Mouse (Mus musculus): ENCODE data around the gene Ergic2. TPM values are rescaled to one million over a fixed set of nuclear protein-coding genes. Genes with fewer than 3 reads are reported as not detected.

Gene Ergic2
- polyA plus RNA-seq, 1 experiment from 2014 or later = 200 TPM

- Histone ChIP-seq H3K4me1 (ENCODE audit: control insufficient read depth, insufficient read depth, low read length) (peaks cover 3% of the 10 kb centered on the region; the same call in 1 of the 2 replicates), H3K36me3 (ENCODE audit: control insufficient read depth, insufficient read depth, low read length) (0 out of 2 replicates have a peak, but pooled peaks cover 2% of the 10 kb centered on the region), H3K9me3 (replicated peaks; ENCODE audit: control insufficient read depth, low read length, poor library complexity, severe bottlenecking) (no peaks in the 10 kb centered on the region), H3K4me3 (ENCODE audit: low read depth, low read length) (no peak overlapping the region), H3K27me3 (ENCODE audit: control insufficient read depth, insufficient read depth, low read depth, low read length) (no peaks in the 10 kb centered on the region), H3K9ac (ENCODE audit: low read depth, low read length) (no peak overlapping the region), H3K27ac (ENCODE audit: low read length) (no peak overlapping the region), H3K4me2 (ENCODE audit: low read length) (no peak overlapping the region)
- WGBS = 40% methylated on average over 2 of the region's 2 CpGs
- no peak for ATAC-seq
Observed at GRCm38 (mm10) chr6:148248625-148249024, 36.5 kb upstream of the Ergic2 start.

- no peak overlapping the region for H3K9ac ChIP-seq (ENCODE audit: low read depth, low read length)
- no peaks in the 10 kb centered on the region for H3K9me3 ChIP-seq (replicated peaks; ENCODE audit: control insufficient read depth, low read length, poor library complexity, severe bottlenecking)
- ATAC-seq = no peak
- WGBS = 83% methylated on average over 7 of the region's 7 CpGs
- H3K4me1 ChIP-seq (ENCODE audit: control insufficient read depth, insufficient read depth, low read length) = no peaks in the 10 kb centered on the region
- no peak overlapping the region for H3K4me3 ChIP-seq (ENCODE audit: low read depth, low read length)
- no peaks in the 10 kb centered on the region for H3K27me3 ChIP-seq (ENCODE audit: control insufficient read depth, insufficient read depth, low read depth, low read length)
- no peak overlapping the region for H3K27ac ChIP-seq (ENCODE audit: low read length)
- 0 out of 2 replicates have a peak, but pooled peaks cover 2% of the 10 kb centered on the region for H3K36me3 ChIP-seq (ENCODE audit: control insufficient read depth, insufficient read depth, low read length)
- H3K4me2 ChIP-seq (ENCODE audit: low read length) = no peak overlapping the region
Observed at GRCm38 (mm10) chr6:148246544-148246943, 34.4 kb upstream of the Ergic2 start.

GRCm38 (mm10) chr6:148244836-148245235, 32.7 kb upstream of the Ergic2 start:
- no peaks in the 10 kb centered on the region for H3K4me1 ChIP-seq (ENCODE audit: control insufficient read depth, insufficient read depth, low read length)
- H3K9ac ChIP-seq (ENCODE audit: low read depth, low read length) = no peak overlapping the region
- H3K9me3 ChIP-seq (replicated peaks; ENCODE audit: control insufficient read depth, low read length, poor library complexity, severe bottlenecking) = no peaks in the 10 kb centered on the region
- no peaks in the 10 kb centered on the region for H3K27me3 ChIP-seq (ENCODE audit: control insufficient read depth, insufficient read depth, low read depth, low read length)
- ATAC-seq = no peak
- H3K4me3 ChIP-seq (ENCODE audit: low read depth, low read length) = no peak overlapping the region
- H3K27ac ChIP-seq (ENCODE audit: low read length) = no peak overlapping the region
- 83% methylated on average over 1 of the region's 1 CpGs for WGBS
- H3K4me2 ChIP-seq (ENCODE audit: low read length) = no peak overlapping the region
- 0 out of 2 replicates have a peak, but pooled peaks cover 2% of the 10 kb centered on the region for H3K36me3 ChIP-seq (ENCODE audit: control insufficient read depth, insufficient read depth, low read length)

GRCm38 (mm10) chr6:148242304-148242703, 30.1 kb upstream of the Ergic2 start:
- Histone ChIP-seq H3K4me3 (ENCODE audit: low read depth, low read length) (no peak overlapping the region), H3K27me3 (ENCODE audit: control insufficient read depth, insufficient read depth, low read depth, low read length) (no peaks in the 10 kb centered on the region), H3K4me2 (ENCODE audit: low read length) (no peak overlapping the region), H3K9me3 (replicated peaks; ENCODE audit: control insufficient read depth, low read length, poor library complexity, severe bottlenecking) (no peaks in the 10 kb centered on the region), H3K4me1 (ENCODE audit: control insufficient read depth, insufficient read depth, low read length) (no peaks in the 10 kb centered on the region), H3K9ac (ENCODE audit: low read depth, low read length) (no peak overlapping the region), H3K36me3 (ENCODE audit: control insufficient read depth, insufficient read depth, low read length) (0 out of 2 replicates have a peak, but pooled peaks cover 2% of the 10 kb centered on the region), H3K27ac (ENCODE audit: low read length) (no peak overlapping the region)
- WGBS = 62% methylated on average over 3 of the region's 3 CpGs
- no peak for ATAC-seq

- no peak overlapping the region for H3K27ac ChIP-seq (ENCODE audit: low read length)
- no peak overlapping the region for H3K4me3 ChIP-seq (ENCODE audit: low read depth, low read length)
- 87% methylated on average over 5 of the region's 5 CpGs for WGBS
- ATAC-seq = no peak
- no peaks in the 10 kb centered on the region for H3K4me1 ChIP-seq (ENCODE audit: control insufficient read depth, insufficient read depth, low read length)
- 0 out of 2 replicates have a peak, but pooled peaks cover 2% of the 10 kb centered on the region for H3K36me3 ChIP-seq (ENCODE audit: control insufficient read depth, insufficient read depth, low read length)
- no peaks in the 10 kb centered on the region for H3K27me3 ChIP-seq (ENCODE audit: control insufficient read depth, insufficient read depth, low read depth, low read length)
- H3K9me3 ChIP-seq (replicated peaks; ENCODE audit: control insufficient read depth, low read length, poor library complexity, severe bottlenecking) = no peaks in the 10 kb centered on the region
- no peak overlapping the region for H3K9ac ChIP-seq (ENCODE audit: low read depth, low read length)
- H3K4me2 ChIP-seq (ENCODE audit: low read length) = no peak overlapping the region
Observed at GRCm38 (mm10) chr6:148241685-148242084, 29.5 kb upstream of the Ergic2 start.

GRCm38 (mm10) chr6:148239311-148239710, 27.1 kb upstream of the Ergic2 start:
- Histone ChIP-seq H3K4me1 (ENCODE audit: control insufficient read depth, insufficient read depth, low read length) (no peaks in the 10 kb centered on the region), H3K9ac (ENCODE audit: low read depth, low read length) (no peak overlapping the region), H3K9me3 (replicated peaks; ENCODE audit: control insufficient read depth, low read length, poor library complexity, severe bottlenecking) (no peaks in the 10 kb centered on the region), H3K27ac (ENCODE audit: low read length) (no peak overlapping the region), H3K4me3 (ENCODE audit: low read depth, low read length) (no peak overlapping the region), H3K4me2 (ENCODE audit: low read length) (no peak overlapping the region), H3K27me3 (ENCODE audit: control insufficient read depth, insufficient read depth, low read depth, low read length) (no peaks in the 10 kb centered on the region), H3K36me3 (ENCODE audit: control insufficient read depth, insufficient read depth, low read length) (no peaks in the 10 kb centered on the region)
- WGBS = 92% methylated on average over 1 of the region's 1 CpGs
- ATAC-seq = no peak

GRCm38 (mm10) chr6:148237453-148237852, 25.3 kb upstream of the Ergic2 start:
- Histone ChIP-seq H3K36me3 (ENCODE audit: control insufficient read depth, insufficient read depth, low read length) (no peaks in the 10 kb centered on the region), H3K9ac (ENCODE audit: low read depth, low read length) (no peak overlapping the region), H3K27ac (ENCODE audit: low read length) (no peak overlapping the region), H3K4me3 (ENCODE audit: low read depth, low read length) (no peak overlapping the region), H3K4me2 (ENCODE audit: low read length) (no peak overlapping the region), H3K4me1 (ENCODE audit: control insufficient read depth, insufficient read depth, low read length) (no peaks in the 10 kb centered on the region), H3K27me3 (ENCODE audit: control insufficient read depth, insufficient read depth, low read depth, low read length) (no peaks in the 10 kb centered on the region), H3K9me3 (replicated peaks; ENCODE audit: control insufficient read depth, low read length, poor library complexity, severe bottlenecking) (no peaks in the 10 kb centered on the region)
- 48% methylated on average over 5 of the region's 5 CpGs for WGBS
- no peak for ATAC-seq

- WGBS = 77% methylated on average over 3 of the region's 3 CpGs
Observed at GRCm38 (mm10) chr6:148234105-148234828, 22.1 kb upstream of the Ergic2 start.

GRCm38 (mm10) chr6:148227542-148227941, 15.4 kb upstream of the Ergic2 start:
- 68% methylated on average over 3 of the region's 3 CpGs for WGBS
- ATAC-seq = no peak
- Histone ChIP-seq H3K36me3 (ENCODE audit: control insufficient read depth, insufficient read depth, low read length) (no peaks in the 10 kb centered on the region), H3K4me2 (ENCODE audit: low read length) (no peak overlapping the region), H3K4me3 (ENCODE audit: low read depth, low read length) (no peak overlapping the region), H3K9me3 (replicated peaks; ENCODE audit: control insufficient read depth, low read length, poor library complexity, severe bottlenecking) (no peaks in the 10 kb centered on the region), H3K27me3 (ENCODE audit: control insufficient read depth, insufficient read depth, low read depth, low read length) (no peaks in the 10 kb centered on the region), H3K9ac (ENCODE audit: low read depth, low read length) (no peak overlapping the region), H3K27ac (ENCODE audit: low read length) (no peak overlapping the region), H3K4me1 (ENCODE audit: control insufficient read depth, insufficient read depth, low read length) (no peaks in the 10 kb centered on the region)

More at GRCm38 (mm10) chr6:148234105-148234828, 22.1 kb upstream of the Ergic2 start:
- H3K4me2 ChIP-seq (ENCODE audit: low read length) = no peak overlapping the region
- no peaks in the 10 kb centered on the region for H3K27me3 ChIP-seq (ENCODE audit: control insufficient read depth, insufficient read depth, low read depth, low read length)
- no peaks in the 10 kb centered on the region for H3K36me3 ChIP-seq (ENCODE audit: control insufficient read depth, insufficient read depth, low read length)
- H3K9me3 ChIP-seq (replicated peaks; ENCODE audit: control insufficient read depth, low read length, poor library complexity, severe bottlenecking) = no peaks in the 10 kb centered on the region
- no peak for ATAC-seq
- H3K4me3 ChIP-seq (ENCODE audit: low read depth, low read length) = no peak overlapping the region
- H3K4me1 ChIP-seq (ENCODE audit: control insufficient read depth, insufficient read depth, low read length) = no peaks in the 10 kb centered on the region
- H3K27ac ChIP-seq (ENCODE audit: low read length) = no peak overlapping the region
- no peak overlapping the region for H3K9ac ChIP-seq (ENCODE audit: low read depth, low read length)
